Mouse (Mus musculus) mouse trophoblast stem cell (cell line): ENCODE results near the gene Cope.

Experiments used
- in situ Hi-C, 2 experiments: fragments of 300-500 bp; cut with MseI, MboI; formaldehyde crosslinking; loops; 2 replicates in 1 of 2; 3 replicates in 1 of 2; pipeline ENCODE4 v1.15.1; 2025

The Cope gene

GRCm38 (mm10) chr8:70347443-70347842 lies 45.1 kb downstream of the Cope start:
- in situ Hi-C loops, result no loop called here

- in situ Hi-C loops, result no loop called here
Measured at GRCm38 (mm10) chr8:70347860-70348420, 45.6 kb downstream of the Cope start.

GRCm38 (mm10) chr8:70351035-70351999 lies 49.0 kb downstream of the Cope start:
- in situ Hi-C loops, result no loop called here

GRCm38 (mm10) chr8:70352000-70352384 lies 49.7 kb downstream of the Cope start:
- in situ Hi-C loops, result no loop called here

- in situ Hi-C loops, result no loop called here
Measured at GRCm38 (mm10) chr8:70352657-70353151, 50.4 kb downstream of the Cope start.

- in situ Hi-C loops, result no loop called here
Measured at GRCm38 (mm10) chr8:70353194-70353817, 51.0 kb downstream of the Cope start, which contains the start of gene Upf1. Gene Upf1, minus strand, starts transcription at chr8:70353278.

- in situ Hi-C loops, result no loop called here
Measured at GRCm38 (mm10) chr8:70354004-70354403, 51.7 kb downstream of the Cope start.

- in situ Hi-C loops, result no loop called here
Measured at GRCm38 (mm10) chr8:70356111-70356510, 53.8 kb downstream of the Cope start.

- in situ Hi-C loops, result no loop called here
Measured at GRCm38 (mm10) chr8:70359411-70359810, 57.1 kb downstream of the Cope start.

- in situ Hi-C loops, result no loop called here
Measured at GRCm38 (mm10) chr8:70360769-70361168, 58.5 kb downstream of the Cope start.

- in situ Hi-C loops, result no loop called here
Measured at GRCm38 (mm10) chr8:70361484-70362032, 59.2 kb downstream of the Cope start.
